Mouse (Mus musculus): Measurements from ENCODE around the gene Syne4.
A peak's percentile ranks its signal among the peaks of the same experiment; 100 is the strongest.

Syne4 gene

GRCm38 (mm10) chr7:30328379-30328778 is 13.8 kb downstream of the Syne4 start:
- DNase-seq (ENCODE audit: low spot score in 2 of 2): no peak

GRCm38 (mm10) chr7:30331887-30332286 is 17.3 kb downstream of the Syne4 start:
- DNase-seq (ENCODE audit: low spot score in 2 of 2): no peak

GRCm38 (mm10) chr7:30332622-30333259 is 18.1 kb downstream of the Syne4 start:
- no peak for DNase-seq (ENCODE audit: low spot score in 2 of 2)

GRCm38 (mm10) chr7:30333436-30333835 is 18.8 kb downstream of the Syne4 start:
- DNase-seq (ENCODE audit: low spot score in 2 of 2): no peak

GRCm38 (mm10) chr7:30334563-30334962 is 20.0 kb downstream of the Syne4 start:
- DNase-seq (ENCODE audit: low spot score in 2 of 2): no peak

- DNase-seq (ENCODE audit: low spot score in 2 of 2): no peak
These were observed 21.1 kb downstream of the Syne4 start for GRCm38 (mm10) chr7:30335688-30336087.

GRCm38 (mm10) chr7:30336384-30336783 is 21.8 kb downstream of the Syne4 start:
- DNase-seq (ENCODE audit: low spot score in 2 of 2): peak; percentile 53 to 56

- DNase-seq (ENCODE audit: low spot score in 2 of 2): no peak
These were observed 25.0 kb downstream of the Syne4 start for GRCm38 (mm10) chr7:30339432-30340109.

- DNase-seq (ENCODE audit: low spot score in 2 of 2): peak in 1 of 2 experiments; percentile 65
These were observed 32.2 kb downstream of the Syne4 start for GRCm38 (mm10) chr7:30346635-30347379.

GRCm38 (mm10) chr7:30347828-30348227 is 33.2 kb downstream of the Syne4 start:
- DNase-seq (ENCODE audit: low spot score in 2 of 2): no peak

GRCm38 (mm10) chr7:30353279-30353822 is 38.7 kb downstream of the Syne4 start:
- peak; percentile 57 to 72 for DNase-seq (ENCODE audit: low spot score in 2 of 2)

GRCm38 (mm10) chr7:30354059-30354458 is 39.5 kb downstream of the Syne4 start:
- no peak for DNase-seq (ENCODE audit: low spot score in 2 of 2)

GRCm38 (mm10) chr7:30358378-30359186 is 44.0 kb downstream of the Syne4 start:
- no peak for DNase-seq (ENCODE audit: low spot score in 2 of 2)

GRCm38 (mm10) chr7:30359276-30359865 is 44.8 kb downstream of the Syne4 start:
- no peak for DNase-seq (ENCODE audit: low spot score in 2 of 2)

GRCm38 (mm10) chr7:30360028-30360427 is 45.4 kb downstream of the Syne4 start:
- no peak for DNase-seq (ENCODE audit: low spot score in 2 of 2)

- no peak for DNase-seq (ENCODE audit: low spot score in 2 of 2)
These were observed 48.2 kb downstream of the Syne4 start, which contains the start of gene Lrfn3 for GRCm38 (mm10) chr7:30362652-30363343. TSS of gene Lrfn3 (minus strand) at chr7:30362772.

- DNase-seq (ENCODE audit: low spot score in 2 of 2): no peak
These were observed 48.7 kb downstream of the Syne4 start for GRCm38 (mm10) chr7:30363344-30363738.

- no peak for DNase-seq (ENCODE audit: low spot score in 2 of 2)
These were observed 52.9 kb downstream of the Syne4 start for GRCm38 (mm10) chr7:30367466-30367865.
